Mouse (Mus musculus) kidney, postnatal 0 days (tissue): ENCODE measurements at regions not wholly inside any gene's neighbourhood (a gene's known extent, or its start where the extent isn't known, plus 50 kb on each side); places are given as distances from the start of the nearest gene placed in this dataset.

Source experiments
- ATAC-seq: fragments of 200-750 bp; cut with Nextera tagmentation; replicated peaks from 2 replicates; pipeline ENCODE4 v1.8.0; 2017; ENCODE audit warnings: low read depth, moderate number of reproducible peaks, moderate TSS enrichment, moderate library complexity; ENCODE audit not compliant: low FRiP score
- DNase-seq: peaks from one replicate; pipeline ENCODE4 v3.0.0-alpha.2; 2016; ENCODE audit warnings: low spot score
- H3K27ac ChIP-seq: fragments of 300-500 bp; sonication (generic); 2 replicates; pipeline ENCODE4 v1.5.1; 2014; ENCODE audit warnings: mild to moderate bottlenecking
- H3K27me3 ChIP-seq: fragments of 300-500 bp; sonication (generic); 2 replicates; pipeline ENCODE4 v1.6.1; 2014; ENCODE audit warnings: low read length, mixed read lengths; ENCODE audit not compliant: insufficient read depth
- H3K36me3 ChIP-seq: fragments of 300-500 bp; sonication (generic); 2 replicates; pipeline ENCODE4 v1.6.1; 2014; ENCODE audit warnings: low read length, mixed read lengths; ENCODE audit not compliant: insufficient read depth
- H3K4me1 ChIP-seq: fragments of 300-500 bp; sonication (generic); replicated peaks from 2 replicates; pipeline ENCODE4 v1.6.1; 2014; ENCODE audit warnings: antibody characterized with exemption, low read length, mixed read lengths; ENCODE audit not compliant: insufficient read depth
- H3K4me2 ChIP-seq: fragments of 300-500 bp; sonication (generic); 2 replicates; pipeline ENCODE4 v1.6.1; 2014; ENCODE audit warnings: mild to moderate bottlenecking, low read length, moderate library complexity, mixed read lengths
- H3K4me3 ChIP-seq: fragments of 300-500 bp; sonication (generic); replicated peaks from 2 replicates; pipeline ENCODE4 v1.5.1; 2014; ENCODE audit warnings: low read depth, low read length
- H3K9ac ChIP-seq: fragments of 300-500 bp; sonication (generic); 2 replicates; pipeline ENCODE4 v1.6.1; 2014; ENCODE audit warnings: low read depth, low read length
- H3K9me3 ChIP-seq: fragments of 300-500 bp; sonication (generic); replicated peaks from 2 replicates; pipeline ENCODE4 v1.6.1; 2016; ENCODE audit warnings: low read length, inconsistent platforms, mixed read lengths
- CTCF ChIP-seq: IDR thresholded peaks from 2 replicates; pipeline ENCODE4 v1.5.1; 2016; ENCODE audit warnings: antibody characterized with exemption, low read depth, mild to moderate bottlenecking, moderate library complexity
- WGBS: fragments of 180-500 bp; shearing (Covaris S2); extraction: QIAGEN DNeasy Blood & Tissue Kit; methylation state at CpG from one replicate; pipeline ENCODE4 v1.1.7; 2014; 5-methylcytosine and 5-hydroxymethylcytosine counted together

DNA sequence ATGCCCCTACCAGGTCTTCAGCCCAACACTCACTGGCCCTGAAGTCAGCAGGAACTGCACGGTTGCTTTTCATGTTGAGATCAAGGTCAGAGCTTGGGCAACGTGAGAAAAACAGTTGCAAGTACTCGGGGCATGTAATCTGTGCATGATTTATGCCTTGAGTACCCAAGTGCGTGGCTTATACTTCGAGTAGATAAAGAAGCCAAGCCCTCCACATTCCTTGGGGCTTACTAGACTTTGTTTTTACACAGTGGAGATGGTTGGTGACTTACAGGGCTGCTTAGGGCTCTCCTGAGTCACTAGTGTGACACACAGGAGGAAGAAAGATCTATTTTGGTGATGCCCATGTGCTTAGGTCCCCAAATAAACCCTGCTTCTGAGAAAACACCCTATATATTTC, 172.8 kb downstream of the Mylk4 start:
- Histone ChIP-seq H3K9me3 (no peaks in the 10 kb centered on the region), H3K4me3 (no peak overlapping the region), H3K9ac (no peak overlapping the region), H3K36me3 (no peaks in the 10 kb centered on the region), H3K27ac (no peak overlapping the region), H3K4me2 (0 out of 2 replicates have a peak overlapping the region, but pooled peaks have one; percentile 21), H3K4me1 (0 out of 2 replicates have a peak, but pooled peaks cover 5% of the 10 kb centered on the region), H3K27me3 (no peaks in the 10 kb centered on the region)
- ATAC-seq (no peak), DNase-seq (peak; percentile 49)
- no peak for TF ChIP-seq CTCF
- WGBS, result 10% methylated on average over 5 of the region's 5 CpGs

DNA sequence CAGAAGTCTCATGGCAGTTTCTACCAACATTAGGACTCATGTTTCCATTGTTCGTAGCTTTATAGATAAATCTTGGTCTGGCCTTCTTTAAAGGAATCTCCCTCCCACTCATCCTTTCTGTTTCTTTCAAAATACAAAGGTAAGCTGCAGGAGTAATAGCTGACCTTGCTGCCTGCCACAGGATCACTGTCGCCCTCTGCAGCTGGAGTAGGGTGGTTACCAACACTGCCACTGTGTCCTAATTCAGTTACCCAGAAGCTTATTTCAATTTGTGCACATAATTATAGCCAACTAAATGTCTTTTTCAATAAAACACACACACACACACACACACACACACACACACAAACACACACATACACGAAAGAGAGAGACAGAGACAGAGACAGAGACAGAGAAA, 175.3 kb downstream of the Mylk4 start:
- no peak for ATAC-seq
- Histone ChIP-seq H3K9ac (no peak overlapping the region), H3K27me3 (no peaks in the 10 kb centered on the region), H3K4me3 (no peak overlapping the region), H3K4me2 (no peak overlapping the region), H3K4me1 (0 out of 2 replicates have a peak, but pooled peaks cover 5% of the 10 kb centered on the region), H3K36me3 (no peaks in the 10 kb centered on the region), H3K27ac (no peak overlapping the region), H3K9me3 (no peaks in the 10 kb centered on the region)
- DNase-seq, result no peak
- peak; percentile 45 for TF ChIP-seq CTCF
- 65% methylated on average over 3 of the region's 3 CpGs for whole genome bisulfite sequencing

DNA sequence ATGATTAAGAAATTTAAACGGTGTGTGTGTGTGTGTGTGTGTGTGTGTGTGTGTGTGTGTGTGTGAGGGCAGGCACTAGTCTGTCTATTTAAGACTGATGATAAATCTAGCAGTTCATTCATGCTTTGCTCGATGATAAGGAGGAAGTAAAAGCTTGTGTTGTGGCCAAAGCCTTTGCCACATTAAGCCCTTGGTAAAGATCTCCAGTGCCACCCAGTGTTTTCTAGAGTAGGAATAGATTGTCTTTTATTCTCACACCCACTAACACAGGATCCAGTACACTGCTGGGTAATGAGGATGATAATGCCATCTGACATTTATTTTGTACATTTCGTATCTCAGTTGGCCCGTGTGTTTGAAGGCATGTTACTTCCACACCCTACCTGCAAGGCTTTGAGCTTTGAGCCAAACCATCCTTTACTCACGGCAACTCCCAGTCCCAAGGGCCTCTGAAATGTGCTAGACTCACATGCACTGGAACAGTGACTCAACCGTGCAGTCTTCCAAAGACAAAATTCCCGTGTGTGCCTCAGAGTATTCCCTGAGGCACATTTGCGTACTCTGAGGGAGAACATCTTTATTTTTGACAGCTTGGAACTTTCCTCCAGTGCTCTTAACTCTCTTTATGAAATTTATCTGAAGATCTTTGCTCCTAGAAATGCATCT, 179.7 kb downstream of the Mylk4 start:
- no peak overlapping the region for H3K9ac ChIP-seq
- H3K27me3 ChIP-seq, result no peaks in the 10 kb centered on the region
- ATAC-seq, result no peak
- H3K36me3 ChIP-seq, result no peaks in the 10 kb centered on the region
- H3K4me3 ChIP-seq, result no peak overlapping the region
- no peak for DNase-seq
- H3K4me1 ChIP-seq, result no peaks in the 10 kb centered on the region
- no peaks in the 10 kb centered on the region for H3K9me3 ChIP-seq
- no peak overlapping the region for H3K4me2 ChIP-seq
- no peak overlapping the region for H3K27ac ChIP-seq
- peak; percentile 49; the same call in 1 of the 2 replicates for TF ChIP-seq CTCF
- 68% methylated on average over 8 of the region's 8 CpGs for WGBS

DNA sequence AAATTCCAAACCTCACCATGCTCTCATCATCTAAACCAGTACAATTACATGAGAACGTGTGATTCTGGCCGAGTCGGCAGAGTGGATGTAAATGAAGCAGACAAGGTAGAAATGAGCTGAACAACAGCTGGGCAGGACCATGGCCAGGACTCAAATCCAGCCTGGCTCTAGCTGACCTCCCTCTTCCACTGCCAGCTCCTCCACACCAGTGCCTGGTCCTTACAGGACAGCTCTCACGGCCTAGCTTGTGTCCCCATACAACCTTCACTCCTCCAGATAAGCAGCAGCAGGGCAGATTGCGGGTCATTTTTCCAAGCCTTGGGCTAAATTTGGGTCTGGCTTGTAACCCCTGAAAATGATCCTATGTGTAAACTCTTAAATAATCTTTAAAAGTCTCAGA, 182.4 kb downstream of the Mylk4 start:
- no peak overlapping the region for H3K9ac ChIP-seq
- DNase-seq, result peak; percentile 31
- 56% methylated on average over 5 of the region's 5 CpGs for WGBS
- no peak overlapping the region for H3K27ac ChIP-seq
- no peak for ATAC-seq
- H3K4me1 ChIP-seq, result no peaks in the 10 kb centered on the region
- H3K4me3 ChIP-seq, result no peak overlapping the region
- no peak for TF ChIP-seq CTCF
- H3K4me2 ChIP-seq, result no peak overlapping the region
- H3K27me3 ChIP-seq, result no peaks in the 10 kb centered on the region
- no peaks in the 10 kb centered on the region for H3K9me3 ChIP-seq
- no peaks in the 10 kb centered on the region for H3K36me3 ChIP-seq

DNA sequence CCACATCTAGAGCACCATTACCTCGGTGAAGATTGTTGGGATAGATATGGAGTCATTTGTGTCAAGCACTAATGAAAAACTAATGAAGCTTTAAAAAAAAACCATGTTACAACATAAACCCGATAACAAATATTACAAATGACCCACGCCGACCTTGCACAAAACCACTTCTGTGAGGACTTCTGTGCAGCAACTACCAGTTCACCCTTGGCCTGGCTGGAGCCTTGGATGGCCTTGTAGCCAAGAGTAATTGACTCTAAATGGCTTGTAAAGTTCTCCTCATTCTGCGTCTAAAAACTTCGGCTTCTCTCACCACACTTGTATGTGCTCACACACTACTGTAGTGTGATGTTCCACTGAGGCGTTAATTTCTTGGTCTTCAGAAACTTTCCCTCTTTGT, 190.1 kb downstream of the Mylk4 start:
- Histone ChIP-seq H3K9me3 (no peaks in the 10 kb centered on the region), H3K4me3 (no peak overlapping the region), H3K27me3 (no peaks in the 10 kb centered on the region), H3K9ac (no peak overlapping the region), H3K36me3 (no peaks in the 10 kb centered on the region), H3K4me2 (no peak overlapping the region), H3K4me1 (no peaks in the 10 kb centered on the region), H3K27ac (no peak overlapping the region)
- no peak for TF ChIP-seq CTCF
- no peak for ATAC-seq
- WGBS, result 82% methylated on average over 7 of the region's 7 CpGs
- no peak for DNase-seq

DNA sequence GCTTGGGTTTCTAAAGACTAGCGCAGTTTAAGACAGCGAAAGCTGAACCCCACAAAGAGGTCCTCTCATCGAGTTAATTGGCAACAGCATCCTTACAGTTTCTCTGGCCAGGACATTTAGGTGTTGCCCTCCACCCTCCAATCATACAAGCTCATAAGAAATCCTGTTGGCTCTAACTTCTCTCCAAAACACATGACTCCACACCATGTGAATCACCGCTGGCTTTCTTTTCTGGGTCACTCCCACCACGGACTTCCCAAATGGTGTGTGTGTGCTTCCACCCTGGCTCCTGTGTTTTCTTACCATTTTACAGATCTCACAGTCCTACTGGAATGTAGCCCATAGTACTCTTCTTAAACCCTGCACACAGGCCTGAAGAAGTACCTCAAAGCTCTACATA, 190.6 kb downstream of the Mylk4 start:
- Histone ChIP-seq H3K9me3 (no peaks in the 10 kb centered on the region), H3K9ac (no peak overlapping the region), H3K27me3 (no peaks in the 10 kb centered on the region), H3K27ac (no peak overlapping the region), H3K4me2 (no peak overlapping the region), H3K4me3 (no peak overlapping the region), H3K36me3 (no peaks in the 10 kb centered on the region), H3K4me1 (no peaks in the 10 kb centered on the region)
- no peak for TF ChIP-seq CTCF
- ATAC-seq, result no peak
- 90% methylated on average over 5 of the region's 5 CpGs for WGBS
- no peak for DNase-seq

DNA sequence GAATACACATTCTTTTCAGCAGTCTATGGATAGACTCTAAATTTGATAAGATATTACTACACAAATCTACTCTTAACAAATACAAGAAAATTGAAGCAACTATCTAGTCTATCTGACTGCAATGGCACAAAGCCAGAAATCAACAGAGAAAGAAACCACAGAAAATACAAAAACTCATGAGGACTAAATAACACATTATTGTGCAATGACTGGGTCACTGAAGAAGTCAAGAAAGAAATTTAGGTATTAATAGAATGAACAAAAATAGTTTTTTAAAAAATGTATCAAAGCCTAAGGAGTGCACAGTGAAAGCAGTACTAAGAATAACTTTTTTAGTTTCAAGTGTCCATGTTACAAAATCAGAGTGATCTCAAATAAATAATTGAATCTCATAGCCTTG, 202.2 kb downstream of the Mylk4 start:
- Histone ChIP-seq H3K27me3 (no peaks in the 10 kb centered on the region), H3K9ac (no peak overlapping the region), H3K36me3 (no peaks in the 10 kb centered on the region), H3K9me3 (no peaks in the 10 kb centered on the region), H3K4me2 (no peak overlapping the region), H3K4me1 (no peaks in the 10 kb centered on the region), H3K27ac (no peak overlapping the region), H3K4me3 (no peak overlapping the region)
- no peak for TF ChIP-seq CTCF
- ATAC-seq, result no peak
- no peak for DNase-seq
